8 mouse cellular contexts compared by ENCODE assay signal in the genomic region with DNA sequence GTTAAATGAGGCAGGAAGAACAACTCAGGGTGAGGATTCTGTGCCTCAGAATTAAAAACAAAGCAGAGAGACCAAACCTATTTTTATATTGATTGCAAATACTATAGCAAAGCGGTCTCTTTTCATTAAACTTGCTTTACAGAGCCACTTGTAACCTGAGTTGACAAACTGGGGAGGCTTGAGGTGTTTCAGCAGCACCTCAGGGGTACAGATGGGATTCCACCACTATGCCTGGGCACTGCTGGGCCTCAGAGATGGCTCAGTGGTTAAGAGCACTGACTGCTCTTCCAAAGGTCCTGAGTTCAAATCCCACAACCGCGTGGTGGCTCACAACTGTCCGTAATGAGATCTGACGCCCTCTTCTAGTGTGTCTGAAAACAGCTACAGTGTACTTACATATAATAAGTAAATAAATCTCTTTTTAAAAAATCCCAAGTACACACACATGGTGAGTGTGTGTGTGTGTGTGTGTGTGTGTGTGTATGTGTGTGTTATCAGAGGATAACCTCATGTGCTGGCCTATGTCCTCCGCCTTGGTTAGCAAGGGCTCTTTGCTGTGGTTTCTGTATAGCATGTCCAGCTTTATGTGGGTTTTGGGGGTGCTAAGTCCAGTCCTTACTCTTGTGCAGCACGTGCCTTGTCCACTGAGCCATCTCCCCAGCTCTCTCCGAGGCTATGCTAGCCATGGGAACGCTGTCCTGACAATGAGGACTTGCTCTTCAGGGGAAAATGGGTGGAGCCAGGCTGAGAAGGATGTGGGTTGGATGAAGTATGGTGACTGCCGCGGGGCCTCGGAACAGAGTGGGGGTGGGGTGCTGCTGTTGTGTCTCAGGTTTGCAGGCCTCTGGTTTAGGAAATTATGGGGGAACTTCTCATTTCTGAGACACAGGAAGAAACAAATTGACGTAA. TPM values are rescaled to one million over a fixed set of nuclear protein-coding genes. Genes with fewer than 3 reads are reported as not detected.
DNase-seq lines count a peak whose midpoint lies in the region; ATAC-seq lines count a peak whose summit lies in the region.

No protein-coding gene starts in this region.

- peaks cover 35% of the 10 kb centered on the region for H3K4me1 ChIP-seq in forebrain, embryonic 12.5 days
- H3K4me1 ChIP-seq in hindbrain, embryonic 14.5 days (replicated peaks; ENCODE audit: control insufficient read depth, insufficient read depth, low read length), result peaks cover 26% of the 10 kb centered on the region
- H3K4me1 ChIP-seq in liver, embryonic 13.5 days (replicated peaks), result peaks cover 49% of the 10 kb centered on the region

- no peak overlapping the region for H3K4me3 ChIP-seq in forebrain, embryonic 12.5 days (replicated peaks)
- H3K4me3 ChIP-seq in hindbrain, embryonic 14.5 days (replicated peaks; ENCODE audit: low read length), result no peak overlapping the region
- H3K4me3 ChIP-seq in liver, embryonic 13.5 days (replicated peaks), result peak overlapping the region; percentile 45

- H3K9me3 ChIP-seq in forebrain, embryonic 12.5 days, result no peaks in the 10 kb centered on the region
- no peaks in the 10 kb centered on the region for H3K9me3 ChIP-seq in hindbrain, embryonic 14.5 days (ENCODE audit: control insufficient read depth, low read length)
- no peaks in the 10 kb centered on the region for H3K9me3 ChIP-seq in liver, embryonic 13.5 days (replicated peaks)

- H3K27ac ChIP-seq in forebrain, embryonic 12.5 days, result peak overlapping the region; percentile 75
- H3K27ac ChIP-seq in hindbrain, embryonic 14.5 days, result 0 out of 2 replicates have a peak overlapping the region, but pooled peaks have one; percentile 11
- peak overlapping the region; percentile 69 for H3K27ac ChIP-seq in liver, embryonic 13.5 days

- peaks cover 24% of the 10 kb centered on the region for H3K27me3 ChIP-seq in forebrain, embryonic 12.5 days
- peaks cover 6% of the 10 kb centered on the region; the same call in 1 of the 2 replicates for H3K27me3 ChIP-seq in hindbrain, embryonic 14.5 days (ENCODE audit: control insufficient read depth, insufficient read depth, low read length)
- H3K27me3 ChIP-seq in liver, embryonic 13.5 days, result no peaks in the 10 kb centered on the region

- peak; percentile 28 for DNase-seq in B cell, adult 2 months
- peak; percentile 93 for DNase-seq in R1 (ENCODE audit: low read depth, low spot score)
- no peak for DNase-seq in hindbrain, embryonic 14.5 days (ENCODE audit: low spot score)
- DNase-seq in liver, embryonic 13.5 days, result peak; percentile 63
- DNase-seq in naive thymus-derived CD4-positive, alpha-beta T cell, adult 2 months (ENCODE audit: low read depth), result peak; percentile 88
- DNase-seq in left cerebral cortex, postnatal 36 days (ENCODE audit: low spot score in 2 of 2), result no peak
- no peak for DNase-seq in gastrocnemius, postnatal 36 days

- ATAC-seq in forebrain, embryonic 12.5 days (ENCODE audit: low FRiP score), result peak; percentile 85
- peak; percentile 77 for ATAC-seq in hindbrain, embryonic 14.5 days (ENCODE audit: low FRiP score)
- peak; percentile 85 for ATAC-seq in liver, embryonic 13.5 days (ENCODE audit: low read depth)

- H3K36me3 ChIP-seq in forebrain, embryonic 12.5 days (replicated peaks), result no peaks in the 10 kb centered on the region
- H3K36me3 ChIP-seq in hindbrain, embryonic 14.5 days (replicated peaks; ENCODE audit: control insufficient read depth, insufficient read depth), result no peaks in the 10 kb centered on the region
- H3K36me3 ChIP-seq in liver, embryonic 13.5 days, result no peaks in the 10 kb centered on the region

- WGBS in forebrain, embryonic 12.5 days, result 19% methylated on average over 13 of the region's 13 CpGs
- WGBS in hindbrain, embryonic 14.5 days, result 24% methylated on average over 13 of the region's 13 CpGs
- WGBS in liver, embryonic 13.5 days (ENCODE audit: insufficient replicate concordance), result 32% methylated on average over 13 of the region's 13 CpGs

- no peak overlapping the region for H3K9ac ChIP-seq in forebrain, embryonic 12.5 days
- H3K9ac ChIP-seq in hindbrain, embryonic 14.5 days, result no peak overlapping the region
- H3K9ac ChIP-seq in liver, embryonic 13.5 days, result peak overlapping the region; percentile 55

- intact Hi-C loops in left cerebral cortex, postnatal 36 days (cut with DNase I), result no loop called here
- intact Hi-C loops in gastrocnemius, postnatal 36 days (cut with DNase I), result no loop called here

- H3K4me2 ChIP-seq in forebrain, embryonic 12.5 days, result peak overlapping the region; percentile 46
- peak overlapping the region; percentile 35 for H3K4me2 ChIP-seq in hindbrain, embryonic 14.5 days (replicated peaks)
- H3K4me2 ChIP-seq in liver, embryonic 13.5 days, result peak overlapping the region; percentile 74

RNA-seq across cellular contexts. Expression of gene Cox7a2l, which starts 9.7 kb away (rescaled TPM):
- polyA plus RNA-seq in forebrain, embryonic 12.5 days (2016; fragmentation: Nextera tagmentation; extraction: Ambion mirVana), result 140 TPM in 2 replicates
- polyA plus RNA-seq in hindbrain, embryonic 14.5 days (2014; fragmentation: Nextera tagmentation; extraction: Ambion mirVana), result 204 and 206 TPM in 2 replicates
- polyA plus RNA-seq in liver, embryonic 13.5 days (2015; fragmentation: Nextera tagmentation; extraction: Ambion mirVana), result 77.5 and 87.5 TPM in 2 replicates
- total RNA-seq in left cerebral cortex, postnatal 36 days (2021), result 100 to 1,000 TPM; 159 to 190 TPM
- total RNA-seq in gastrocnemius, postnatal 36 days (2021), result 100 to 1,000 TPM; 134 to 136 TPM

Comparison
In these comparisons a context has a peak if more than half of its experiments do, and no peak if none do; other contexts are left out.
1. DNase-seq: peak in B cell, adult 2 months (2 of 2), R1 (single experiment), liver, embryonic 13.5 days (single experiment) and naive thymus-derived CD4-positive, alpha-beta T cell, adult 2 months (single experiment); none in hindbrain, embryonic 14.5 days (single experiment), left cerebral cortex, postnatal 36 days (0 of 2) and gastrocnemius, postnatal 36 days (0 of 2).
2. H3K27ac ChIP-seq: peak in every context shown above with its lines; median percentile 75 in forebrain, embryonic 12.5 days; 69 in liver, embryonic 13.5 days; 11 in hindbrain, embryonic 14.5 days.
3. Peak in every context shown above with its lines, with median percentiles within 50 percentile points of each other: ATAC-seq and H3K4me2 ChIP-seq.